Mouse (Mus musculus) heart, postnatal 0 days (tissue): Measurements from ENCODE around the gene Arpc2.

Source experiments
- CTCF ChIP-seq: IDR thresholded peaks from 2 replicates; pipeline ENCODE4 v1.5.1; 2016; ENCODE audit warnings: antibody characterized with exemption, control low read depth, low read depth
- EP300 ChIP-seq: IDR thresholded peaks from 2 replicates; pipeline ENCODE4 v1.6.1; 2016; ENCODE audit warnings: antibody characterized with exemption, low read depth

GRCm38 (mm10) chr1:74201048-74201844 lies 34.6 kb upstream of the Arpc2 start:
- TF ChIP-seq CTCF (no peak), EP300 (no peak)
